Mouse (Mus musculus): ENCODE data around the gene Aox3. TPM values are rescaled to one million over a fixed set of nuclear protein-coding genes. Genes with fewer than 3 reads are reported as not detected.

Aox3 gene
- polyA plus RNA-seq, 1 experiment from 2014 or later = 3.5 TPM

DNA sequence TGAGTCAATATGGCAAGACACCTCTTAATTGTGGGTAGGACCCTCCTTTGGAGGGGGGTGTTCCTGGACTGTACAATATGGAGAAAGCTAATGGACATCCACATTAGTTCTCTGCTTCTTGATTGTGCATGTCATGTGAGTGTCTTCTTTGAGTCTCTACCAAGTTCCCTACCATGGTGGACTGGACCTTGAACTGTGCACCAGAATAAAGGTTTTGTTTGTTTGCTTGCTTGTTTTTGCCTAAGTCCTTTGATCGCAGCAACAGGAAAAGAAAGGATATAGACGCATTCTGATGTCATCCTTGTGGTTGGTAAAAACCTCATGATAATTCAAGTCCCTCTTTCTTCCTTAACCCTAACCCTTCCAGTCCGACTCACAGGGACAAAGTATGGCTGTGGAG, 5.3 kb downstream of the Aox3 start:
- Histone ChIP-seq H3K9ac (replicated peaks; ENCODE audit: low read length) (no peak overlapping the region), H3K27me3 (ENCODE audit: insufficient read depth, low read length) (no peaks in the 10 kb centered on the region), H3K36me3 (ENCODE audit: insufficient read depth, low read length) (no peaks in the 10 kb centered on the region), H3K4me3 (ENCODE audit: low read length) (no peak overlapping the region), H3K27ac (ENCODE audit: low read length) (no peak overlapping the region), H3K9me3 (ENCODE audit: low read length) (no peaks in the 10 kb centered on the region), H3K4me2 (replicated peaks; ENCODE audit: low read depth, low read length) (no peak overlapping the region), H3K4me1 (ENCODE audit: insufficient read depth, low read length) (peaks cover 10% of the 10 kb centered on the region)
- WGBS = 90% methylated on average over 3 of the region's 3 CpGs
- ATAC-seq (ENCODE audit: low FRiP score, low TSS enrichment) = no peak

DNA sequence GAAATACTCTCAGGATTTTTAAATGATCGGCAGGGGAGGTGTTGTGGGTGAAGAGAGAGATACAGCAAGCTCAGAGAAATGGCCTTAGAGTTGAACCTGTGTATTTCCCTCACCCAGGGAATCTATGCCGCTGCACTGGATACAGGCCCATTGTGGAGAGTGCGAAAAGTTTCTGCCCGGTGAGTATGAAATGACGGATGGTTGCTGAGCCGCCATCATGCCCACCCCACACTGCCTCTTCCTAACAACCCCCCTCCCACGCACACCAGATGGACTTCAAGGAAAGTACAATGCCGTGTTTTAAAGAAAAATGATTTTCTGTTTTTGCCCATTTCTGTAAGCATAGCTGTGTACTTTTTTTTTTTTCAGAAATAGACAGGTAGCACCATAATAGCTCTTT, 12.0 kb downstream of the Aox3 start:
- Histone ChIP-seq H3K36me3 (ENCODE audit: insufficient read depth, low read length) (no peaks in the 10 kb centered on the region), H3K27me3 (ENCODE audit: insufficient read depth, low read length) (no peaks in the 10 kb centered on the region), H3K9me3 (ENCODE audit: low read length) (no peaks in the 10 kb centered on the region), H3K4me1 (ENCODE audit: insufficient read depth, low read length) (no peaks in the 10 kb centered on the region), H3K27ac (ENCODE audit: low read length) (no peak overlapping the region), H3K4me3 (ENCODE audit: low read length) (no peak overlapping the region), H3K9ac (replicated peaks; ENCODE audit: low read length) (no peak overlapping the region), H3K4me2 (replicated peaks; ENCODE audit: low read depth, low read length) (no peak overlapping the region)
- no peak for ATAC-seq (ENCODE audit: low FRiP score, low TSS enrichment)
- WGBS = 85% methylated on average over 8 of the region's 8 CpGs

DNA sequence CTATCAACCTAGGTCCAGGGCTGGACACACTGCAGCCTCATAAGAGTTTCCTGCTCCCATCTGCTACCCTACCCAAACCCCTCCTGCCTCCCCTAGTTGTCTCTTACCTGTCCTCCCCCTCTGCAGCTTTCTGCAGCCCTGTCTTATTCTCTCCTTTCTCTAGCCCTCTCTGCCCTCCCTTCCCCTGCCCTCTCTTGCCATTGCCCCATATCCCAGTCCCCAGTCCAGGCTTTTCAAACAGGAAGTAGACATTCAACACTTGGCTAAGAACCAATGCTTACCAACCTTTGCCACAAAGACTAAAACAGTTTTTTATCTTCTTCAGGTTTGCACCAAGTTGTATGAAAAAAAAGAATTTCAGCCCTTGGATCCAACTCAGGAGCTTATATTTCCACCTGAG, 25.0 kb downstream of the Aox3 start:
- Histone ChIP-seq H3K36me3 (ENCODE audit: insufficient read depth, low read length) (peaks cover 4% of the 10 kb centered on the region; the same call in 1 of the 2 replicates), H3K4me1 (ENCODE audit: insufficient read depth, low read length) (no peaks in the 10 kb centered on the region)
- no peak for ATAC-seq (ENCODE audit: low FRiP score, low TSS enrichment)

DNA sequence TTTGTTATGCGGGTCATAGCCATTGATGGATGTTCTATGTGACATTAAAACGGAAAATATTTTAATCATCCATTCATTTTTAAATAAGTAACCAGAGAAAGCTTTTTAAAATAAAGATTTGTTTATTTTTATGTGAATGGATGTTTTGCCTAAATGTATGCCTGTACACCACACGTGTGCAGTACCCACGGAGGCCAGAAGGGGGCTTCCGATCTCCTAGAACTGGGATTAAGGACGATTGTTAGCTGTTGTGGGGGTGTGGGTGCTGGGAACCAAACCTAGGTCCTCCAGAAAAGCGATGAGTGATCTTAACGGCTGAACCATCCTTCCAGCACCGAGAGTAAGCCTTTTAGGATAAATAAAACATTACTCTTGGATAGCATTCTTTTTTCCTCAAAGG, 26.1 kb downstream of the Aox3 start:
- Histone ChIP-seq H3K27ac (ENCODE audit: low read length) (no peak overlapping the region), H3K9me3 (ENCODE audit: low read length) (peaks cover 3% of the 10 kb centered on the region), H3K9ac (replicated peaks; ENCODE audit: low read length) (no peak overlapping the region), H3K27me3 (ENCODE audit: insufficient read depth, low read length) (no peaks in the 10 kb centered on the region), H3K4me2 (replicated peaks; ENCODE audit: low read depth, low read length) (no peak overlapping the region), H3K4me1 (ENCODE audit: insufficient read depth, low read length) (no peaks in the 10 kb centered on the region), H3K36me3 (ENCODE audit: insufficient read depth, low read length) (peaks cover 4% of the 10 kb centered on the region; the same call in 1 of the 2 replicates), H3K4me3 (ENCODE audit: low read length) (no peak overlapping the region)
- WGBS = 92% methylated on average over 9 of the region's 9 CpGs
- no peak for ATAC-seq (ENCODE audit: low FRiP score, low TSS enrichment)

More for the DNA sequence above, 25.0 kb downstream of the Aox3 start:
- H3K4me3 ChIP-seq (ENCODE audit: low read length) = no peak overlapping the region
- no peaks in the 10 kb centered on the region for H3K27me3 ChIP-seq (ENCODE audit: insufficient read depth, low read length)
- no peak overlapping the region for H3K27ac ChIP-seq (ENCODE audit: low read length)
- no peak overlapping the region for H3K9ac ChIP-seq (replicated peaks; ENCODE audit: low read length)
- H3K9me3 ChIP-seq (ENCODE audit: low read length) = peaks cover 3% of the 10 kb centered on the region
- no peak overlapping the region for H3K4me2 ChIP-seq (replicated peaks; ENCODE audit: low read depth, low read length)

DNA sequence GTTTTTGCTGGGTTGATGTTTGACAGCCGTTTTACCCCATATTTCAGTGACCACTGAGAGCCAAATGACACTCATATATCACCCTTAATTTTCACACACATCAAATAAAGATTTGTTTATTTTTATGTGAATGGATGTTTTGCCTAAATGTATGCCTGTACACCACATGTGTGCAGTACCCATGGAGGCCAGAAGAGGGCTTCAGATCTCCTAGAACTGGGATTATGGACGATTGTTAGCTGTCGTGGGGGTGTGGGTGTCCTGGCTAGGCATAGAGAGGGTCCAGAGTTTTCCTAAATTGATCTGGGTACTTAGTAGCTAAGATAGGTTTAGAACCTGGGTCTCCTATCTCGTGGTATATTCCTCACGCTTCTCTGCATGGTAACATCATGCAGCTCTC, 27.7 kb downstream of the Aox3 start:
- H3K4me1 ChIP-seq (ENCODE audit: insufficient read depth, low read length) = 0 out of 2 replicates have a peak, but pooled peaks cover 3% of the 10 kb centered on the region

DNA sequence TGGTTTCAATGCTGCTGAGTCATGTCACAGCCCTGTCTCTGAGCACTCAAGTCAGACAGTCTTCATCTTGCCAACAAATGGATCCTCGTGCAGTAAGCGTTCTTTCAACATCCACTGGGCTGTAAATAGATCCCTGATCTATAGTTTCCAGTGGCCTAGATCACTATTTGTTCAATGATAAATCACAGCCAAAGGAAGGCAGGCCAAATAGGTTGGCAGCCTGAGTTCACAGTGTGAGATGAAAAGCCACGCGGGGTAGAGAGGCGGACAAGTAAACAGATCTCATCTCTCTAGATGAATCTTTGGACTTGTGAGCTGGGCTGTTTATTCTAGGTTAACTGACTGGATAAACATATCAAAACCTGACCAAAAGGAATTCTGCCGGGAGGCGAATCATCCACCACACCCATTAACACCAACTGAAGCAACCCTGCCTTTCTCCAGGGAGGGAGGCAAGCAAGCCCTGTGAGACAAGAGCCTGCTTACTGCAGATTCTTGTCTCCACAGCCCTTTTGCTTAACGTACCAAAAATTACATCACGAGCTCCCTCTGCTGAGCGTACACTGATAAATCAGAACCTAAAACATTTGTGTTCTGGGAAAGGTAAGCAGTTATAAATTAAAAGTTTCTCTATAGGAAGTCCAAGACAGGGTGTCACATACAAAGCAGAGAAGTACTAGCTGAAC, 31.6 kb downstream of the Aox3 start:
- Histone ChIP-seq H3K27ac (ENCODE audit: low read length) (no peak overlapping the region), H3K4me1 (ENCODE audit: insufficient read depth, low read length) (0 out of 2 replicates have a peak, but pooled peaks cover 3% of the 10 kb centered on the region), H3K9ac (replicated peaks; ENCODE audit: low read length) (no peak overlapping the region; the same call in 1 of the 2 replicates), H3K4me3 (ENCODE audit: low read length) (no peak overlapping the region), H3K4me2 (replicated peaks; ENCODE audit: low read depth, low read length) (peak overlapping the region; percentile 32; the same call in 1 of the 2 replicates), H3K9me3 (ENCODE audit: low read length) (no peaks in the 10 kb centered on the region), H3K36me3 (ENCODE audit: insufficient read depth, low read length) (peaks cover under 1% of the 10 kb centered on the region; the same call in 1 of the 2 replicates), H3K27me3 (ENCODE audit: insufficient read depth, low read length) (no peaks in the 10 kb centered on the region)
- 20% methylated on average over 10 of the region's 10 CpGs for WGBS
- peak; percentile 54; the same call in 1 of the 2 replicates for ATAC-seq (ENCODE audit: low FRiP score, low TSS enrichment)

More for the DNA sequence above, 27.7 kb downstream of the Aox3 start:
- Histone ChIP-seq H3K9ac (replicated peaks; ENCODE audit: low read length) (no peak overlapping the region), H3K27ac (ENCODE audit: low read length) (no peak overlapping the region), H3K4me3 (ENCODE audit: low read length) (no peak overlapping the region), H3K9me3 (ENCODE audit: low read length) (peaks cover 3% of the 10 kb centered on the region), H3K36me3 (ENCODE audit: insufficient read depth, low read length) (peaks cover 4% of the 10 kb centered on the region; the same call in 1 of the 2 replicates), H3K4me2 (replicated peaks; ENCODE audit: low read depth, low read length) (no peak overlapping the region), H3K27me3 (ENCODE audit: insufficient read depth, low read length) (no peaks in the 10 kb centered on the region)
- no peak for ATAC-seq (ENCODE audit: low FRiP score, low TSS enrichment)
- WGBS = 90% methylated on average over 5 of the region's 5 CpGs

DNA sequence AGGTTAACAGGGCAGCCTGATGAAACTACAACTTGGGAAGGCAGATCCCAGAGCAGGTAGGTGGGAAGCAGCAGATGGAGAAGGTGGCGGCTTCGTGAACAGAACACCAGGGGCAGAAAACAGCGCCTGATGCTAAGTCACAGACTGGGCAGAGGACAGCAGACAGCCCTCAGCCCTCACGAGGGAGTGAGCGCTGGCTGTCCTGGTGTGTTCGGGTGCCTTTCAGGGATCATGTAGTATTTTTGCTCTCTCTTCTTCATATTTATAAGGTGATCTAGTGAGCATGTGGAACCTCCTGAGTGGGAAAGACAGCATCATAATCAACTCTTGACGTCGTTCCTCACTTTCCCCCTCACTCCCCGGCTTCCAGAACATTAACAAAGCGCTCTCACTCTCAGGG, 33.1 kb downstream of the Aox3 start:
- Histone ChIP-seq H3K4me3 (ENCODE audit: low read length) (no peak overlapping the region), H3K9me3 (ENCODE audit: low read length) (no peaks in the 10 kb centered on the region), H3K4me2 (replicated peaks; ENCODE audit: low read depth, low read length) (no peak overlapping the region), H3K36me3 (ENCODE audit: insufficient read depth, low read length) (no peaks in the 10 kb centered on the region), H3K27ac (ENCODE audit: low read length) (no peak overlapping the region), H3K9ac (replicated peaks; ENCODE audit: low read length) (no peak overlapping the region), H3K27me3 (ENCODE audit: insufficient read depth, low read length) (no peaks in the 10 kb centered on the region), H3K4me1 (ENCODE audit: insufficient read depth, low read length) (0 out of 2 replicates have a peak, but pooled peaks cover 3% of the 10 kb centered on the region)
- no peak for ATAC-seq (ENCODE audit: low FRiP score, low TSS enrichment)
- 85% methylated on average over 10 of the region's 10 CpGs for WGBS

DNA sequence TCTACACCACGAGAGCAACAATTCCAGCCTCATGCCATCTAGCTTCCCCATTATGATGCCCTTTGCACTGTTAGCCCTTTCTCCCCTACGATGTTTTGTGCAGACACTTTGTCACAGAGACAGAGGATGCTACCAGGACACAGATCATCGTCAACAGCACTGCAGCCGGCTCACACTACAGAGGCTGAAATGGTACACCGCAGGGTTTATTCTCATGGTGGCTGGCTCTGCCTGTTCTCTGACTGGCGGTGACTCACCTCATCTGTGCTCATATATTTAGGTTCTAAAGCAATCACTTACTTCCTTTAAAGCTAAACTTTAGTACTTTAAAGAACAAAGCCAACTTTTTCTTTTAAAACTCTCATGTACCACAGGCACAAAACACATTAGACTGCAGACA, 34.8 kb downstream of the Aox3 start:
- Histone ChIP-seq H3K9ac (replicated peaks; ENCODE audit: low read length) (no peak overlapping the region), H3K9me3 (ENCODE audit: low read length) (no peaks in the 10 kb centered on the region), H3K4me3 (ENCODE audit: low read length) (no peak overlapping the region), H3K4me2 (replicated peaks; ENCODE audit: low read depth, low read length) (no peak overlapping the region), H3K27me3 (ENCODE audit: insufficient read depth, low read length) (no peaks in the 10 kb centered on the region), H3K36me3 (ENCODE audit: insufficient read depth, low read length) (no peaks in the 10 kb centered on the region), H3K4me1 (ENCODE audit: insufficient read depth, low read length) (0 out of 2 replicates have a peak, but pooled peaks cover 3% of the 10 kb centered on the region), H3K27ac (ENCODE audit: low read length) (no peak overlapping the region)
- 48% methylated on average over 6 of the region's 6 CpGs for WGBS
- ATAC-seq (ENCODE audit: low FRiP score, low TSS enrichment) = no peak

DNA sequence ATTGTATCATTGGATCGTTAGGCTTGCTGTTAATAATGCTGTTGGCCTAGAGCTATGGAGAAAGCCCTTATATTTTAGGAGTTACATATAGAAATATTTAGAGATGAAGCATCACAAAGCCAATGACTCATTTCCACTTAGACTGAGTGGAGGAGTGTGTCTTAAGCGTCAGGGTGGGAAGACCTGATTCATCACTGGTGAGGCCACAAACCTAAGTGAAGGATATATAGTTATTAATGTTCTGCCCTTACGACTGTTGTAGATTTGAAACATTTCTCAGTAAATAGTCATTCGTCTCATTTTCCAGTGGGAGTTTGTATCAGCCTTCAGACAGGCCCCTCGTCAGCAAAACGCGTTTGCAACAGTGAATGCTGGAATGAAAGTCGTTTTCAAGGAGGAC, 39.3 kb downstream of the Aox3 start:
- Histone ChIP-seq H3K4me2 (replicated peaks; ENCODE audit: low read depth, low read length) (no peak overlapping the region), H3K4me1 (ENCODE audit: insufficient read depth, low read length) (no peaks in the 10 kb centered on the region), H3K4me3 (ENCODE audit: low read length) (no peak overlapping the region), H3K27ac (ENCODE audit: low read length) (no peak overlapping the region), H3K36me3 (ENCODE audit: insufficient read depth, low read length) (no peaks in the 10 kb centered on the region), H3K9me3 (ENCODE audit: low read length) (no peaks in the 10 kb centered on the region), H3K9ac (replicated peaks; ENCODE audit: low read length) (no peak overlapping the region), H3K27me3 (ENCODE audit: insufficient read depth, low read length) (no peaks in the 10 kb centered on the region)
- no peak for ATAC-seq (ENCODE audit: low FRiP score, low TSS enrichment)
- WGBS = 53% methylated on average over 8 of the region's 8 CpGs

DNA sequence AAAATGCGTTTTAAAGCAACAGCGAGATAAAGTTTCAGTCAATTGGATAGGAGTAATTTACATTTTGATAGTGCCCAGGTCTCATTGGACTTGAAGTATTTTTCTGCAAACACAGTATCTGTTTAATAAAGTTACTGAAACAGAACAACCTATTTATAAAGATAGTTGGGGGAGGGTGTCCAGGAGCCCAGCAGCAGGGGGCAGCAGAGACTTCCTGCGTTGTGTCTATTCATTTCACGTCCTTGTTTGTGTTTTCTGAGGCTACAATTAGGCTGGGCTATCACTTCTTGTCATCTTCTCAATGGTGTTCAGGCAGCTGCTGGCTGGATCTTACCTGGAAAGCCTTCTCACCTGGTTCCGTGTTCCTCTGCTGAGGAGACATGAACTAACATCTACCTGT, 43.8 kb downstream of the Aox3 start:
- Histone ChIP-seq H3K36me3 (ENCODE audit: insufficient read depth, low read length) (no peaks in the 10 kb centered on the region), H3K9me3 (ENCODE audit: low read length) (no peaks in the 10 kb centered on the region), H3K27me3 (ENCODE audit: insufficient read depth, low read length) (no peaks in the 10 kb centered on the region), H3K9ac (replicated peaks; ENCODE audit: low read length) (no peak overlapping the region), H3K4me1 (ENCODE audit: insufficient read depth, low read length) (no peaks in the 10 kb centered on the region), H3K4me3 (ENCODE audit: low read length) (no peak overlapping the region), H3K27ac (ENCODE audit: low read length) (no peak overlapping the region), H3K4me2 (replicated peaks; ENCODE audit: low read depth, low read length) (no peak overlapping the region)
- WGBS = 50% methylated on average over 5 of the region's 5 CpGs
- ATAC-seq (ENCODE audit: low FRiP score, low TSS enrichment) = no peak

All from kidney, embryonic 16.5 days (tissue).